Comparison of ENCODE assay signal across 26 mouse cellular contexts in the genomic region with DNA sequence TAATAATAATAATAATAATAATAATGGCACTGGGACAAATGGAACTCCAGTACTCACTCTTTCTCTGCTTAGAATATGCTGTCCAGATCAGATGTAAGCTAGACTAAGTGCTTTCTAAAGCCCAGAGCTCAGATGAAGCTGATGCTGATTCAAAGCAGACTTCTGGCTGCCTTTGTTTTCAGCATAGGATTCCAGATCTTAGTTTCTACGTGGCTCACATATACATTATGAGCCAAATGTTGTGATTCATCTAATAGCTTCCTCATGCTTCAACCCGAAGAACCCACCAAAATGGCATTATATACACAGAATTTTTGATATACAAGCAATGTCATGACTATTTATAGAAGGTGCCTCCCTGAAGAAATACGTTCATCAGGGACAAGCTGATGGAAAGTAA. TPM values are rescaled to one million over a fixed set of nuclear protein-coding genes. Genes with fewer than 3 reads are reported as not detected.
"Had no signal": no experiment of that assay in that cellular context is flagged by ENCODE, and none has a peak within 500 bp of the region (broad histone marks: within the 10 kb centered on the region; RNA-seq: fewer than 3 reads in every experiment).

A gene (minus strand): TSS at position 279 of the 400 bp plus-strand sequence.

- ATAC-seq: liver, embryonic 12.5 days; midbrain, embryonic 13.5 days; midbrain, embryonic 16.5 days had no signal

- H3K27ac ChIP-seq: liver, embryonic 12.5 days; liver, embryonic 15.5 days; lung, embryonic 15.5 days; midbrain, embryonic 10.5 days; midbrain, embryonic 13.5 days; neural tube, embryonic 13.5 days; stomach, postnatal 0 days had no signal

- H3K27me3 ChIP-seq: liver, embryonic 12.5 days; liver, embryonic 15.5 days; lung, embryonic 15.5 days; megakaryocyte, embryonic 14.5 days; midbrain, embryonic 13.5 days; neural tube, embryonic 13.5 days had no signal

- H3K4me1 ChIP-seq: liver, embryonic 12.5 days; liver, embryonic 15.5 days; lung, embryonic 15.5 days; megakaryocyte, embryonic 14.5 days; midbrain, embryonic 10.5 days; midbrain, embryonic 13.5 days; neural tube, embryonic 13.5 days had no signal

- H3K4me2 ChIP-seq: liver, embryonic 12.5 days; liver, embryonic 15.5 days; lung, embryonic 15.5 days; midbrain, embryonic 13.5 days; neural tube, embryonic 13.5 days had no signal

- H3K36me3 ChIP-seq: liver, embryonic 12.5 days; liver, embryonic 15.5 days; lung, embryonic 15.5 days; midbrain, embryonic 10.5 days; midbrain, embryonic 13.5 days; neural tube, embryonic 13.5 days had no signal

- H3K9me3 ChIP-seq: liver, embryonic 12.5 days; liver, embryonic 15.5 days; lung, embryonic 15.5 days; megakaryocyte, embryonic 14.5 days; midbrain, embryonic 10.5 days; midbrain, embryonic 13.5 days; neural tube, embryonic 13.5 days had no signal

- DNase-seq: kidney, adult 9 months; kidney, postnatal 14 days; kidney, postnatal 4 days; left cerebral cortex, postnatal 4 days; liver; lung, adult 18-20 months; lung, postnatal 10 days; lung, postnatal 36 days; retina, postnatal 1 day; thymus, adult 2 months; thymus, postnatal 14 days; thymus, postnatal 4 days had no signal

- H3K9ac ChIP-seq: liver, embryonic 12.5 days; liver, embryonic 15.5 days; lung, embryonic 15.5 days; midbrain, embryonic 13.5 days; neural tube, embryonic 13.5 days had no signal

- H3K4me3 ChIP-seq: liver, embryonic 12.5 days; liver, embryonic 15.5 days; lung, embryonic 15.5 days; megakaryocyte, embryonic 14.5 days; midbrain, embryonic 10.5 days; midbrain, embryonic 13.5 days; myocyte; neural tube, embryonic 13.5 days had no signal

RNA-seq across cellular contexts. Expression of the gene that starts here (rescaled TPM):
- polyA plus RNA-seq: kidney, embryonic 16.5 days; liver, embryonic 12.5 days; liver, embryonic 15.5 days; lung, embryonic 15.5 days; midbrain, embryonic 10.5 days; midbrain, embryonic 13.5 days; midbrain, embryonic 16.5 days; myocyte; neural tube, embryonic 13.5 days; small intestine, adult 2 months; spleen, adult 2 months; stomach, embryonic 14.5 days; stomach, postnatal 0 days; thymus, adult 2 months had no signal
